9 mouse cellular contexts compared by ENCODE assay signal in the genomic region with DNA sequence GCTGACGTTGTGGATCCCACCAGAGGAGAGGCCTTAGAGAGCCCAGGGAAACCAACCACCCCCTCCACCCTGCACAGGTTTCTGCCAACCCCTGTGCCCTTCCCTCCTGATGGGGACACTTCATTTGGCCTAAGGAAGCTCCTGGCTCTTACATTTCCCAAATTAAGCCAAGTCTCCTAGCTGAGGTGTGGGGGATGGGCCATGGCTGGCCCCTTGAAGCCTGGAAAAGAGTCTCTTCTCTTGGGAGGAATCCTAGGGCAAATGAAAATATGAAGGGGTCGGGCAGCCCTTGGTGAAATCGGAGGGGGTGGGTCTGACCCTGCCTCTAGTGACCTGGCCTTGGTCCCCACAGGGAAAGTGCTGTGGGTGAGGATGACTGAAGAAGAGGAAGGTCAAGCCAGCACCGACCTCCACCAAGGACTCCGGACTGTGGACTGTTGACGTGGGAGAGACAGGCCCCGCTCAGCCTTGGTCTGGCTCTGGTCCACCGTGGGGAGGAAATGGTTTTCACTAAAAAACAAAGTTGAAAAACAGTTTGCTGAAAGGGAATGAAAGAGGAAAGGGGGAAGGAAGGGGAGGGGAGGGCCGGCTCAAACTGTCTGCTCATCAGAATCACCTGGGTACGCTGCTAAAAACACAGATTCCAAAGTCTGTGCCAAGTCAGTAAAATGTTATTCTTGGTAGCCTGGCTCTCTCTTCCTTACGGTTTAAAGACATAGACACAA.
DNase-seq lines count a peak whose midpoint lies in the region; ATAC-seq lines count a peak whose summit lies in the region.
"Had no signal": no experiment of that assay in that cellular context is flagged by ENCODE, and none has a peak within 500 bp of the region (broad histone marks: within the 10 kb centered on the region; RNA-seq: fewer than 3 reads in every experiment).

No protein-coding gene starts in this region.

- no peak overlapping the region for H3K9ac ChIP-seq in liver, embryonic 12.5 days
- H3K9ac ChIP-seq in heart, embryonic 12.5 days = no peak overlapping the region

- H3K9me3 ChIP-seq in liver, embryonic 12.5 days (replicated peaks) = no peaks in the 10 kb centered on the region
- H3K9me3 ChIP-seq in heart, embryonic 12.5 days (replicated peaks) = peaks cover 11% of the 10 kb centered on the region; the same call in 1 of the 2 replicates

- H3K4me1 ChIP-seq in liver, embryonic 12.5 days = peaks cover 15% of the 10 kb centered on the region
- peaks cover 31% of the 10 kb centered on the region for H3K4me1 ChIP-seq in heart, embryonic 12.5 days (replicated peaks)

- DNase-seq in liver = peak; percentile 35
- DNase-seq in kidney, postnatal 10 days = peak; percentile 87
- DNase-seq in skeletal muscle tissue, adult 2 months (ENCODE audit: low read depth, low spot score) = peak; percentile 58
- DNase-seq in thymus, postnatal 0 days (ENCODE audit: low spot score) = no peak
- no peak for DNase-seq in layer of hippocampus, adult 9-10 months (ENCODE audit: low spot score)
- no peak for DNase-seq in yolk sac, embryonic 10.5 days (ENCODE audit: low spot score)
- DNase-seq: cerebellum, adult 18-20 months had no signal

- H3K36me3 ChIP-seq in liver, embryonic 12.5 days = no peaks in the 10 kb centered on the region
- no peaks in the 10 kb centered on the region for H3K36me3 ChIP-seq in heart, embryonic 12.5 days

- peaks cover 15% of the 10 kb centered on the region for H3K27me3 ChIP-seq in liver, embryonic 12.5 days (replicated peaks)
- H3K27me3 ChIP-seq in heart, embryonic 12.5 days (replicated peaks) = no peaks in the 10 kb centered on the region

- no peak overlapping the region for H3K4me3 ChIP-seq in liver, embryonic 12.5 days
- H3K4me3 ChIP-seq in heart, embryonic 12.5 days = no peak overlapping the region

- no peak for ATAC-seq in liver, embryonic 12.5 days
- 0 out of 2 replicates have a peak, but pooled peaks have one; percentile 41 for ATAC-seq in heart, embryonic 12.5 days (ENCODE audit: insufficient number of reproducible peaks, low FRiP score)

- no peak overlapping the region for H3K27ac ChIP-seq in liver, embryonic 12.5 days
- 0 out of 2 replicates have a peak overlapping the region, but pooled peaks have one; percentile 20 for H3K27ac ChIP-seq in heart, embryonic 12.5 days (ENCODE audit: poor library complexity, severe bottlenecking)

- no peak overlapping the region for H3K4me2 ChIP-seq in liver, embryonic 12.5 days
- H3K4me2 ChIP-seq in heart, embryonic 12.5 days = no peak overlapping the region

- 48% methylated on average over 11 of the region's 11 CpGs for WGBS in liver, embryonic 12.5 days (ENCODE audit: insufficient replicate concordance)
- WGBS in heart, embryonic 12.5 days = 44% methylated on average over 11 of the region's 11 CpGs

Comparison
In these comparisons a context has a peak if more than half of its experiments do, and no peak if none do; other contexts are left out.
1. DNase-seq: peak in liver (single experiment), kidney, postnatal 10 days (single experiment) and skeletal muscle tissue, adult 2 months (single experiment); none in thymus, postnatal 0 days (single experiment), layer of hippocampus, adult 9-10 months (single experiment) and yolk sac, embryonic 10.5 days (single experiment).